Mouse (Mus musculus): Measurements from ENCODE around the gene Tmem213. TPM values are rescaled to one million over a fixed set of nuclear protein-coding genes. Genes with fewer than 3 reads are reported as not detected.

The Tmem213 gene
- polyA plus RNA-seq, 1 experiment, result not detected

DNA sequence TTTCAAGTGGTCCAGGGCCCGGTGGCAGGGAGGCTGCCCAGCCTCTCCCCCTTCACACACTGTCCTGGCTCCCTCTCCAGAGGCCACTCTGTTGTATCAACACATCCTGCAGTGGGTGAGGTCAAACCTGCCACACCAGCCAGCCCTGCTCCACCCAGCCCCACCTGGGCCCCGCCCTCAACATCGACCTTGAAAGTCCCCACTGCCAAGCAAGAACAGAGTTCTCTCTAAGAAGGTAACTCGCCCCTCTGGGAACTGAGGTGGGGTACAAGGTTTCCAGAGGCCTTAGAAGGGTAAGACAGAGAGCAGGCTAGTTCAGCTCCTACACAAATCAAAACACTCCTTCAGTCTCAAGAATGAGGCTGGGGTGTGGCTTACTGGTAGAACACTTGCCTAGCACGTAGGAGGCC is 12.1 kb upstream of the Tmem213 start:
- no peak overlapping the region for H3K4me3 ChIP-seq (ENCODE audit: control insufficient read depth, low read depth, low read length)
- no peak overlapping the region for H3K27ac ChIP-seq (ENCODE audit: control insufficient read depth, insufficient read depth, low read depth, low read length)
- TF ChIP-seq POLR2A (IDR thresholded peaks at IDR 0.05; ENCODE audit: control insufficient read depth, low read depth, low read length) (no peak), CTCF (IDR thresholded peaks at IDR 0.05; ENCODE audit: control insufficient read depth, insufficient read depth, insufficient replicate concordance, low read depth, low read length) (no peak)
- no peaks in the 10 kb centered on the region for H3K4me1 ChIP-seq (ENCODE audit: control insufficient read depth, insufficient read depth, low read length)
- H3K36me3 ChIP-seq (ENCODE audit: control insufficient read depth, insufficient read depth, low read length), result no peaks in the 10 kb centered on the region
- no peaks in the 10 kb centered on the region for H3K27me3 ChIP-seq (ENCODE audit: control insufficient read depth, insufficient read depth, low read length)

DNA sequence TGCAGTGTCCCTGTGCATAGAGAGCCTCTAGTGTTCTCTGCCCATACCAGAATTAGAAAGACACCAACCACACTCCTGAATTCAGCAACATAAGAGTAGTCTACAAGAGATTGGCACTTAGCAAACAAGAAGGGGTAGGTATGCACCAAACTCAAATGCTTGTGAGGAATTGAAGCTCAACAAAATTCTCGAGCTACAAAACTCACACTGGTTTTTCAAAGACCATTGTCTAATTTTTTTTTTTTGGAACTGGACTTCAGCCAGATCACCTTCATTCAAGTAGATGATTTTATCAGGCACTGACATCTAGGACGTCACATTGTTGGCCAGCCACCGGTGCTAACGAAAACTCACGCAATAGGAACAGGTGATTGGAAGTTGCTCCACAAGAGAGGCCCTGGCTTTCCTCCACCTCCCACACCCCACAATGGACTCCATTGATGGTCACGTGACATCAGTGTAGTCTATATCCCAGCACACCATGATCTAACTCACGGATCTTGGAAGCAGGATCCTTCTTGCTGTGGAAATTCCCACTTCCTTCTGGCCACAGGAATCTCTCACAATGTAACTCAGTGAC is 6.7 kb upstream of the Tmem213 start:
- Histone ChIP-seq H3K36me3 (ENCODE audit: control insufficient read depth, insufficient read depth, low read length) (no peaks in the 10 kb centered on the region), H3K4me1 (ENCODE audit: control insufficient read depth, insufficient read depth, low read length) (no peaks in the 10 kb centered on the region), H3K27ac (ENCODE audit: control insufficient read depth, insufficient read depth, low read depth, low read length) (no peak overlapping the region), H3K27me3 (ENCODE audit: control insufficient read depth, insufficient read depth, low read length) (no peaks in the 10 kb centered on the region), H3K4me3 (ENCODE audit: control insufficient read depth, low read depth, low read length) (no peak overlapping the region)
- TF ChIP-seq POLR2A (IDR thresholded peaks at IDR 0.05; ENCODE audit: control insufficient read depth, low read depth, low read length) (no peak), CTCF (IDR thresholded peaks at IDR 0.05; ENCODE audit: control insufficient read depth, insufficient read depth, insufficient replicate concordance, low read depth, low read length) (no peak)

DNA sequence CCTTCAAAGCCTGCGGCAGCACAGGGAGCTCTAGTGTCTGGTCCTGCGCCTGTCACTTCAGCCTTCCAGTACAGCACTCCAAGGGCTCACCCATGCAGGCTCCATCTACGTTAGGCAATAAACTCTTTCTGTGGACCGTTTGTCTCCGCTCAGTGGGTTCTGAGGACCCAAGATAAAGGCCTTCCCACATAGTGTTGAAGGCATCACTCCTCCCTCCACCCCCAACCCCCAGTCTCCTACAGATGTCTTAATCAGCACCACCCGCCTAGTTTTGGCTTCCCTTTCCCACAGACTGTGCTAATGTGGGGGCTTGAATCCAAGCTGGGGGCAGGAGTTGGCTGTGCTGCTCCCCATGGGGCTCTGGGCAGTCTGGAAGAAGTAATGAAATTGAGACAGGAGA is 5.3 kb upstream of the Tmem213 start:
- Histone ChIP-seq H3K4me1 (ENCODE audit: control insufficient read depth, insufficient read depth, low read length) (no peaks in the 10 kb centered on the region), H3K27me3 (ENCODE audit: control insufficient read depth, insufficient read depth, low read length) (no peaks in the 10 kb centered on the region), H3K36me3 (ENCODE audit: control insufficient read depth, insufficient read depth, low read length) (no peaks in the 10 kb centered on the region), H3K27ac (ENCODE audit: control insufficient read depth, insufficient read depth, low read depth, low read length) (no peak overlapping the region), H3K4me3 (ENCODE audit: control insufficient read depth, low read depth, low read length) (no peak overlapping the region)
- no peak for TF ChIP-seq POLR2A (IDR thresholded peaks at IDR 0.05; ENCODE audit: control insufficient read depth, low read depth, low read length)
- no peak for TF ChIP-seq CTCF (IDR thresholded peaks at IDR 0.05; ENCODE audit: control insufficient read depth, insufficient read depth, insufficient replicate concordance, low read depth, low read length)

DNA sequence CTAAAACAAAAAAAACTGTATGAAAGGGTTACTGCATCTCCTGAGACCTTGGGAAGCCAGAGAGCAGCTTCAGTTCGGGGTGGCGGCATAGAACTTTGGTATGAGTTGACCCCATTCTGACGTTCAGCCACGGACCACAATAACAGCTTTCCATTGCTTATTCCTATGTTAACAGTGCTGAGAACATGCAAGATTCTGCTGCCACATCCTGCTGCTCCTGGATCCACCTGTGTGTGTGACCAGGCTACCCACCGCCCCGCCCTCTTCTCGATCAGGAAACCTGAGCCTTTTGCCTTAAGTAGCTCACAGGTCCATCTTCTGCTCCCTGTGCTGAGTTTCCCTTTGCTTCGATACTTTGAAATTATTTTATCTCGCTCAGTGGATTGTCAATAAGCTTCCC is 3.1 kb upstream of the Tmem213 start:
- TF ChIP-seq POLR2A (IDR thresholded peaks at IDR 0.05; ENCODE audit: control insufficient read depth, low read depth, low read length) (no peak), CTCF (IDR thresholded peaks at IDR 0.05; ENCODE audit: control insufficient read depth, insufficient read depth, insufficient replicate concordance, low read depth, low read length) (no peak)
- Histone ChIP-seq H3K4me1 (ENCODE audit: control insufficient read depth, insufficient read depth, low read length) (peaks cover 6% of the 10 kb centered on the region; the same call in 1 of the 2 replicates), H3K4me3 (ENCODE audit: control insufficient read depth, low read depth, low read length) (no peak overlapping the region), H3K27ac (ENCODE audit: control insufficient read depth, insufficient read depth, low read depth, low read length) (no peak overlapping the region), H3K27me3 (ENCODE audit: control insufficient read depth, insufficient read depth, low read length) (no peaks in the 10 kb centered on the region), H3K36me3 (ENCODE audit: control insufficient read depth, insufficient read depth, low read length) (no peaks in the 10 kb centered on the region)

DNA sequence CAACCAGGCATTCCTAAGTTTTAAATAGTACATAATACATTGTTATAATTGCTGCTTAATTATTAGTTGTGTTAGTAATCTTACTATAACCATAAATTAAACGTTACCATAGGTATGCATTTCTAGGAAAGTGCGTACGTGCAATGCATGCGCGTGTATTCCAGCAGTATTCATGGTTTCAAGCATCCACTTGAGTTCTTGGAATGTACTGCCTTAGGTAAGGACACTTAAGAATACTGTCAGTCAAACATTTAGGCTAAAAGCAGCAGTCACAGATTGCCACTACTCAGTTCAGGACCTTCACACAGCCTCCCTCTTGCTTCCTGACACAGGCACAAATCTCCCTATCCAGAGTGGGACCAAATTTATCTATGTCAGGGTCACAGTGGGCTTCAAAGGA is 606 bp upstream of the Tmem213 start:
- Histone ChIP-seq H3K27ac (ENCODE audit: control insufficient read depth, insufficient read depth, low read depth, low read length) (no peak overlapping the region), H3K36me3 (ENCODE audit: control insufficient read depth, insufficient read depth, low read length) (no peaks in the 10 kb centered on the region), H3K4me1 (ENCODE audit: control insufficient read depth, insufficient read depth, low read length) (peaks cover 6% of the 10 kb centered on the region; the same call in 1 of the 2 replicates), H3K27me3 (ENCODE audit: control insufficient read depth, insufficient read depth, low read length) (no peaks in the 10 kb centered on the region), H3K4me3 (ENCODE audit: control insufficient read depth, low read depth, low read length) (no peak overlapping the region)
- TF ChIP-seq POLR2A (IDR thresholded peaks at IDR 0.05; ENCODE audit: control insufficient read depth, low read depth, low read length) (no peak), CTCF (IDR thresholded peaks at IDR 0.05; ENCODE audit: control insufficient read depth, insufficient read depth, insufficient replicate concordance, low read depth, low read length) (no peak)

DNA sequence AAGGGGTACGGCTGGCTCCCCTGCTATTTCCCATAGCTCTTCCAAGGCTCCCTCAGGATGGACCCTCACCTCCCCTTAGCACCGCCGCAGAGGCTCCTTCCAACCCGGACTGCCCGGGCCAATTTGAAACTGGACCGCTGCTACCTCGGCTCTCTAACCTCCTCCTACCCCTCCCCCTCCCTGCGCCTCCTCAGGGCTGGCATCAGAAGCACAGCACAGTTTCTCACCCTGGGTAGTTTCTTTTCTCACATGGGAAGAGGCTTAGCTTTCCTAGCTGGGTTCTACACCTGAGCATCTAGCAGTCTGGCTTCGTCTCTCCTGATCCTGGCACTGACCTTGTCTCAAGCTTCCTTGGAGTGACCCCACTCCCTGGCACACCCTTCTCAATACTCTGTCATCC is 816 bp downstream of the Tmem213 start:
- Histone ChIP-seq H3K27ac (ENCODE audit: control insufficient read depth, insufficient read depth, low read depth, low read length) (no peak overlapping the region), H3K4me1 (ENCODE audit: control insufficient read depth, insufficient read depth, low read length) (peaks cover 6% of the 10 kb centered on the region; the same call in 1 of the 2 replicates), H3K27me3 (ENCODE audit: control insufficient read depth, insufficient read depth, low read length) (no peaks in the 10 kb centered on the region), H3K4me3 (ENCODE audit: control insufficient read depth, low read depth, low read length) (no peak overlapping the region), H3K36me3 (ENCODE audit: control insufficient read depth, insufficient read depth, low read length) (no peaks in the 10 kb centered on the region)
- TF ChIP-seq CTCF (IDR thresholded peaks at IDR 0.05; ENCODE audit: control insufficient read depth, insufficient read depth, insufficient replicate concordance, low read depth, low read length), result no peak
- no peak for TF ChIP-seq POLR2A (IDR thresholded peaks at IDR 0.05; ENCODE audit: control insufficient read depth, low read depth, low read length)

DNA sequence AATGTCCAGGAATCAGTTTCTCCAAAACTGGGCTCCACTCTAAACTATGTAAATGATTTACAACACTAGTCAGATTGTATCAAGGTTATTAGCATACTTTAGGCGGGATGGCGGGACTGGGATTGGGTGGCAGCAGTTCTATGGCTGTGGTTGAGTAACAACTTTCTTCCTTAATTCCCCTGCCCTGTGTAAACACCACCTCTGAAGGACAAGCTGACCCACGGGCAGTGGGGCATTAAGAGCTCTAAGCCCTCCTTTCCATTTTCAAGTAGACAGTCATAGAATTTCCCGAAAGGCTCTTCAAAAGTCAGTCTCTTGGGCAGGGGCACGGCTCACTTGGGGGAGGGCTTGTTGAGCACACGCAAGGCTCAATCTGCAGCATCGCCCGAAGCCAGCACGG is 1.8 kb downstream of the Tmem213 start:
- Histone ChIP-seq H3K27me3 (ENCODE audit: control insufficient read depth, insufficient read depth, low read length) (no peaks in the 10 kb centered on the region), H3K27ac (ENCODE audit: control insufficient read depth, insufficient read depth, low read depth, low read length) (no peak overlapping the region), H3K36me3 (ENCODE audit: control insufficient read depth, insufficient read depth, low read length) (no peaks in the 10 kb centered on the region), H3K4me1 (ENCODE audit: control insufficient read depth, insufficient read depth, low read length) (peaks cover 6% of the 10 kb centered on the region; the same call in 1 of the 2 replicates), H3K4me3 (ENCODE audit: control insufficient read depth, low read depth, low read length) (no peak overlapping the region)
- TF ChIP-seq CTCF (IDR thresholded peaks at IDR 0.05; ENCODE audit: control insufficient read depth, insufficient read depth, insufficient replicate concordance, low read depth, low read length) (no peak), POLR2A (IDR thresholded peaks at IDR 0.05; ENCODE audit: control insufficient read depth, low read depth, low read length) (no peak)

Measured in testis, adult 2 months (tissue).